In genomic region chr11:20631941-20632618, GRCm38 (mm10) we compare ENCODE assay signal across 8 mouse cellular contexts.
A peak's percentile ranks its signal among the peaks of the same experiment; 100 is the strongest.
DNase-seq lines count a peak whose midpoint lies in the region; ATAC-seq and TF ChIP-seq lines count a peak whose summit lies in the region.

No protein-coding gene starts in this region.

- DNase-seq in layer of hippocampus, adult 9-11 months = peak; percentile 65
- no peak for DNase-seq in layer of hippocampus, adult 8-10 months (ENCODE audit: low spot score in 2 of 2)
- peak; percentile 84 for DNase-seq in brain, embryonic 14.5 days (ENCODE audit: low read depth)
- peak; percentile 67 to 72 for DNase-seq in frontal cortex, postnatal 14 days (ENCODE audit: low spot score in 2 of 2)
- DNase-seq in lung, postnatal 14 days = peak; percentile 76
- peak; percentile 83 for DNase-seq in ovary, postnatal 14 days (ENCODE audit: low spot score)
- DNase-seq in thymus, postnatal 36 days = peak; percentile 73 to 83

- ATAC-seq in kidney, embryonic 14.5 days (ENCODE audit: low FRiP score, low TSS enrichment) = peak; percentile 95

- TF ChIP-seq CTCF in brain, embryonic 14.5 days (IDR thresholded peaks at IDR 0.05; ENCODE audit: borderline replicate concordance, extremely low read depth, insufficient read depth, insufficient read length) = no peak

- peak; percentile 92 for TF ChIP-seq POLR2A in brain, embryonic 14.5 days (IDR thresholded peaks at IDR 0.05; ENCODE audit: borderline replicate concordance, extremely low read depth, insufficient read depth, insufficient read length, poor library complexity, severe bottlenecking)

- H3K4me3 ChIP-seq in kidney, embryonic 14.5 days (ENCODE audit: low read length) = peak overlapping the region; percentile 63

- no peaks in the 10 kb centered on the region for H3K9me3 ChIP-seq in kidney, embryonic 14.5 days (ENCODE audit: control insufficient read depth, low read length)

- peak overlapping the region; percentile 97 for H3K27ac ChIP-seq in kidney, embryonic 14.5 days (ENCODE audit: low read depth, low read length)

- peak overlapping the region; percentile 64 for H3K4me2 ChIP-seq in kidney, embryonic 14.5 days (replicated peaks; ENCODE audit: low read depth, low read length)

- H3K4me1 ChIP-seq in kidney, embryonic 14.5 days (ENCODE audit: control insufficient read depth, insufficient read depth, low read length) = peaks cover 12% of the 10 kb centered on the region

- H3K9ac ChIP-seq in kidney, embryonic 14.5 days (ENCODE audit: low read depth, low read length) = peak overlapping the region; percentile 76

- no peaks in the 10 kb centered on the region for H3K27me3 ChIP-seq in kidney, embryonic 14.5 days (ENCODE audit: control insufficient read depth, insufficient read depth, low read length)

- no peaks in the 10 kb centered on the region for H3K36me3 ChIP-seq in kidney, embryonic 14.5 days (ENCODE audit: control insufficient read depth, insufficient read depth, low read length)

- under 1% methylated on average over 59 of the region's 67 CpGs for WGBS in kidney, embryonic 14.5 days

Comparison
In these comparisons a context has a peak if more than half of its experiments do, and no peak if none do; other contexts are left out.
1. DNase-seq: peak in layer of hippocampus, adult 9-11 months (single experiment), brain, embryonic 14.5 days (single experiment), frontal cortex, postnatal 14 days (2 of 2), lung, postnatal 14 days (single experiment), ovary, postnatal 14 days (single experiment) and thymus, postnatal 36 days (2 of 2); none in layer of hippocampus, adult 8-10 months (0 of 2).